Mouse (Mus musculus) bone marrow, adult 2 months (tissue): ENCODE results near the gene Mr1.
A peak's percentile ranks its signal among the peaks of the same experiment; 100 is the strongest.

Experiments
- CTCF ChIP-seq: fragments of 200-500 bp; IDR thresholded peaks from 2 replicates; pipeline ENCODE4 v1.5.1; 2011; ENCODE audit warnings: low read length, control low read depth; ENCODE audit not compliant: control insufficient read depth, insufficient read depth
- POLR2A ChIP-seq: fragments of 200-500 bp; IDR thresholded peaks from 2 replicates; pipeline ENCODE4 v1.6.1; 2011; ENCODE audit warnings: low read depth, mild to moderate bottlenecking, control low read depth, low read length, borderline replicate concordance; ENCODE audit not compliant: control insufficient read depth

DNA sequence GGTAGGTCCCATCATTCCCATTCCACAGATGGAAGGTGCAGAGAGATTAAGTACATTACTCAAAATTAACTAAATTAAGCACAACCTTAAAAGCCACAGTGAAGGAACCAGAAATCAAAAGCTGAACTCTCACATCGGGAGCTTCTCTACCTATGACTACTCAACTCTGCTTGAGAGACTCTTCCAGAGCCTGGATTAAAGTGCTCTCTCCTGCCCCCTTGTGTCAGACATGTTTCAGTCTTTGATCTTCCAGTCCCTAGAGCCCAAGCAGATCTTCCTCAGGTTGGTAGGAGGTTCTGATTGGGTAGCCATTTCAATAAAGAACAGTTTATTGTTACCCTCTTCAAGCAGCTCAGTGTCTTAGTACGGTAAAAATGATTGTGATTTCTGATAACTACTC lies 6.5 kb downstream of the Mr1 start:
- peak; percentile 46 for TF ChIP-seq CTCF
- TF ChIP-seq POLR2A: no peak
